Mouse (Mus musculus) liver, adult 2 months (tissue): Measurements from ENCODE around the gene Phactr2. TPM values are rescaled to one million over a fixed set of nuclear protein-coding genes. Genes with fewer than 3 reads are reported as not detected.

ENCODE experiments used
- DNase-seq: peaks from one replicate; pipeline ENCODE4 v3.0.0-alpha.2; 2011; ENCODE audit warnings: low read depth, low spot score; ENCODE audit errors: extremely low read depth
- H3K27ac ChIP-seq: fragments of 200-500 bp; replicated peaks from 2 replicates; pipeline ENCODE4 v1.5.1; 2012; ENCODE audit warnings: low read depth, mild to moderate bottlenecking, control low read depth, inconsistent platforms, low read length; ENCODE audit not compliant: insufficient read depth
- H3K27me3 ChIP-seq: fragments of 200-500 bp; 2 replicates; pipeline ENCODE4 v1.6.1; 2012; ENCODE audit warnings: mild to moderate bottlenecking, moderate library complexity, low read length, inconsistent platforms; ENCODE audit not compliant: control insufficient read depth, insufficient read depth
- H3K36me3 ChIP-seq: fragments of 200-500 bp; 2 replicates; pipeline ENCODE4 v1.6.1; 2012; ENCODE audit warnings: low read length, inconsistent platforms; ENCODE audit not compliant: control insufficient read depth, insufficient read depth
- H3K4me1 ChIP-seq: fragments of 200-500 bp; 2 replicates; pipeline ENCODE4 v1.6.1; 2011; ENCODE audit warnings: low read length; ENCODE audit not compliant: control insufficient read depth, insufficient read depth
- H3K4me3 ChIP-seq: fragments of 200-500 bp; 2 replicates; pipeline ENCODE4 v1.5.1; 2011; ENCODE audit warnings: low read depth, mild to moderate bottlenecking, control low read depth, low read length, moderate library complexity; ENCODE audit not compliant: insufficient read depth
- H3K79me2 ChIP-seq: fragments of 200-500 bp; 2 replicates; pipeline ENCODE4 v1.6.1; 2012; ENCODE audit warnings: inconsistent platforms, mild to moderate bottlenecking, low read length, moderate library complexity; ENCODE audit not compliant: control insufficient read depth, insufficient read depth
- H3K9ac ChIP-seq: fragments of 200-500 bp; 2 replicates; pipeline ENCODE4 v1.6.1; 2012; ENCODE audit warnings: low read depth, mild to moderate bottlenecking, control low read depth, inconsistent platforms, low read length
- CTCF ChIP-seq: fragments of 200-500 bp; IDR thresholded peaks from 2 replicates; pipeline ENCODE4 v1.5.1; 2011; ENCODE audit warnings: low read depth, low read length, control low read depth
- POLR2A ChIP-seq: fragments of 200-500 bp; IDR thresholded peaks from 2 replicates; pipeline ENCODE4 v1.6.1; 2011; ENCODE audit warnings: low read length, control low read depth; ENCODE audit not compliant: insufficient read depth; ENCODE audit errors: extremely low read depth
- WGBS: fragments of 180-500 bp; shearing (Covaris S2); methylation state at CpG from one replicate; pipeline ENCODE4 v1.1.7; 2018; 5-methylcytosine and 5-hydroxymethylcytosine counted together
- polyA plus RNA-seq: library from polyadenylated mRNA; depleted of rRNA; stranded (reverse); fragments of >200 nt; gene quantifications from 2 replicates; pipeline ENCODE4 v1.2.3, GENCODE M21; 2012
- total RNA-seq: library from RNA; depleted of rRNA; stranded (reverse); fragments of >200 nt; gene quantifications from 2 replicates; pipeline ENCODE4 v1.2.3, GENCODE M21; 2014

Phactr2 gene
- total and polyA plus RNA-seq, 2 experiments: 1.2 to 3.9 TPM

DNA sequence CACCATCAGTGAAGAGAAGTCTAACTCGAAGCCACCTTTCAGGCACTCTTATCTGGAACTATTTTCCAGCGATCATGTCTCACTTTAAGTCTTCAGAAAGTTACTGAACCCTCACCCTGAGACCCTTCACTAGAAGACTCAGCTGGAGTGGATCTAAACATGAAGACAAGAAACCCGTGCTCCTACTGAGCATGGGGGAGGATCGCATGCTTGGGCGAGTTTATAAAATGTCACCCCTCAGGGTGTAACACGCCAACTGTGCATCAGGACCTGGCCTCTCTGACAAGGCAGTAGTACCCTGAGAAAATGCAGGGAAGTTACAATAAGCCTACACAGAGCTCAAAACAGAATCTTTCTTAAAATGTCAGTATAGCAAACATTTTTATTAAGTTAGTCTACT lies 161.6 kb downstream of the Phactr2 start:
- no peak for TF ChIP-seq POLR2A
- no peak for TF ChIP-seq CTCF
- no peaks in the 10 kb centered on the region for H3K36me3 ChIP-seq
- no peak for DNase-seq
- no peak overlapping the region for H3K4me3 ChIP-seq
- WGBS: 94% methylated on average over 6 of the region's 6 CpGs
- no peaks in the 10 kb centered on the region; the same call in 1 of the 2 replicates for H3K79me2 ChIP-seq
- no peaks in the 10 kb centered on the region for H3K27me3 ChIP-seq
- no peak overlapping the region for H3K9ac ChIP-seq
- no peak overlapping the region for H3K27ac ChIP-seq
- no peaks in the 10 kb centered on the region; the same call in 1 of the 2 replicates for H3K4me1 ChIP-seq

DNA sequence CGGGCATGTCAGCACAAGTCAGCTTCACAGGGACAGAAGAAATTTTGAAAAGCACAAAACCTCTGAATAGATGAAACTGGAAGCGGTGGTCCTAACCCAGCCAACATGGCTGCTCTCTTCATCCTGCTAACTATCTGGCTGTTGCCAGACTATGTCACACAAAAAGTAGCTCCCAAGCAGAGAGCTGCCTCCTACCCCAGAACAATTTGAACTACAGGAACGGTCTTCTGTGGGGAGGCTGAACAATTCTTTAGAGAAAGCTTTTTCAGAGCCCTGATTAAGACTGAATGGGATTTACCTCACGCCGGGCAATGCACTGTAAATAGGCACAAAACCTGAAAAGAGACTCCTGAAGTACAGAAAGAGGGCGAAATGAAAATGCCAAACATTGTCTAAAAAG lies 162.6 kb downstream of the Phactr2 start:
- TF ChIP-seq POLR2A: no peak
- TF ChIP-seq CTCF: no peak
- Histone ChIP-seq H3K79me2 (no peaks in the 10 kb centered on the region; the same call in 1 of the 2 replicates), H3K4me1 (no peaks in the 10 kb centered on the region; the same call in 1 of the 2 replicates), H3K9ac (no peak overlapping the region), H3K4me3 (no peak overlapping the region), H3K27me3 (no peaks in the 10 kb centered on the region), H3K36me3 (no peaks in the 10 kb centered on the region), H3K27ac (no peak overlapping the region)
- WGBS: 89% methylated on average over 6 of the region's 6 CpGs
- DNase-seq: no peak

DNA sequence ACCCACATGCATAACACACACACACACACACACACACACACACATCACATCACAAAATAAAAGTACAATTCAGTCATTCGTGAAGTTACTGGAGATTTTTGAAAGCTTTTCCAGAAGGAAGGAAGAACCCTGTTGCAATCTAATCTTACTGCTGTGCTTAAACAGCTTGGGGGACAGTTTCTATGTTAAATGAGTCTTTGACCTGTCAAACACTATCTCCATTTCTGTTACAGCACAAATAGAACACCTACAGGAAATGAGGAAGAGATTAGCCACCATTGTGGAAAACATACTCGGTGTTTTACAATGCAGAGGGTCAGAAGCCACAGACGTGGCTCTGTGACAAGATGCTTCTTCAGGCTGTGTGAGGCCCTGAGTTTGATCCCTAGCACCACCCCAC lies 164.1 kb downstream of the Phactr2 start:
- TF ChIP-seq CTCF: no peak
- TF ChIP-seq POLR2A: no peak
- no peaks in the 10 kb centered on the region; the same call in 1 of the 2 replicates for H3K79me2 ChIP-seq
- H3K36me3 ChIP-seq: no peaks in the 10 kb centered on the region
- no peaks in the 10 kb centered on the region for H3K27me3 ChIP-seq
- no peak overlapping the region for H3K27ac ChIP-seq
- DNase-seq: no peak
- no peaks in the 10 kb centered on the region; the same call in 1 of the 2 replicates for H3K4me1 ChIP-seq
- H3K9ac ChIP-seq: no peak overlapping the region
- WGBS: 71% methylated on average over 3 of the region's 3 CpGs
- H3K4me3 ChIP-seq: no peak overlapping the region

DNA sequence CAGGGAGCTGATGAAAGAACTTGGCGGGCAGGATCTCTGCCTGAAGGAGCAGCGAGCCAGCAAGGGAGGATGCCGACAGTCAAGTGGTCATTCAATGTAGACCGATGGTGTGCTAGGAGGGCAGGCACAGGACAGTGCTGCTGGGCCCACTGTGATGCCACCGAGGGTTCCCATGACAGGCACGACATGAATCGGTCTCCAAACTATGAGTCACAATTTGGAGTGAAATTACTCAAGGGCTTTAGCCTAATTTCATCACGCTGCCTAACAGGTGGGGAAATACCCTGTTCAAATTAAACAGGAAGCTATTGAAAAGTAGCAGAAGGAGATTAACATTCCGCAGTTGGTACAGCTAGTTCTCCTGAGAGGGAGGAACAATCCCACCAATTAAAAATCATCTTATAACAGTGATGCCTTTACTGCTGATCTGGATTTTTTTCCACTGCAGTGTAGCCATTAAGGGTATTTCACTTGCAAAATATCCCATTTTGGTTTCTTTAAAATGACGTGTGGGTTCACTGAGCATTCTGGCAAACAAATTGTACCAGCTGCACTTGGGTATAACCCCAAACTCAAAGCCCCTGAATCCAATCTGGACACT lies 169.5 kb downstream of the Phactr2 start:
- DNase-seq: no peak
- no peaks in the 10 kb centered on the region; the same call in 1 of the 2 replicates for H3K79me2 ChIP-seq
- H3K36me3 ChIP-seq: no peaks in the 10 kb centered on the region
- no peaks in the 10 kb centered on the region for H3K27me3 ChIP-seq
- H3K27ac ChIP-seq: no peak overlapping the region
- H3K4me3 ChIP-seq: no peak overlapping the region
- 88% methylated on average over 10 of the region's 10 CpGs for WGBS
- TF ChIP-seq CTCF (no peak), POLR2A (no peak)
- 0 out of 2 replicates have a peak, but pooled peaks cover 5% of the 10 kb centered on the region for H3K4me1 ChIP-seq
- no peak overlapping the region for H3K9ac ChIP-seq

DNA sequence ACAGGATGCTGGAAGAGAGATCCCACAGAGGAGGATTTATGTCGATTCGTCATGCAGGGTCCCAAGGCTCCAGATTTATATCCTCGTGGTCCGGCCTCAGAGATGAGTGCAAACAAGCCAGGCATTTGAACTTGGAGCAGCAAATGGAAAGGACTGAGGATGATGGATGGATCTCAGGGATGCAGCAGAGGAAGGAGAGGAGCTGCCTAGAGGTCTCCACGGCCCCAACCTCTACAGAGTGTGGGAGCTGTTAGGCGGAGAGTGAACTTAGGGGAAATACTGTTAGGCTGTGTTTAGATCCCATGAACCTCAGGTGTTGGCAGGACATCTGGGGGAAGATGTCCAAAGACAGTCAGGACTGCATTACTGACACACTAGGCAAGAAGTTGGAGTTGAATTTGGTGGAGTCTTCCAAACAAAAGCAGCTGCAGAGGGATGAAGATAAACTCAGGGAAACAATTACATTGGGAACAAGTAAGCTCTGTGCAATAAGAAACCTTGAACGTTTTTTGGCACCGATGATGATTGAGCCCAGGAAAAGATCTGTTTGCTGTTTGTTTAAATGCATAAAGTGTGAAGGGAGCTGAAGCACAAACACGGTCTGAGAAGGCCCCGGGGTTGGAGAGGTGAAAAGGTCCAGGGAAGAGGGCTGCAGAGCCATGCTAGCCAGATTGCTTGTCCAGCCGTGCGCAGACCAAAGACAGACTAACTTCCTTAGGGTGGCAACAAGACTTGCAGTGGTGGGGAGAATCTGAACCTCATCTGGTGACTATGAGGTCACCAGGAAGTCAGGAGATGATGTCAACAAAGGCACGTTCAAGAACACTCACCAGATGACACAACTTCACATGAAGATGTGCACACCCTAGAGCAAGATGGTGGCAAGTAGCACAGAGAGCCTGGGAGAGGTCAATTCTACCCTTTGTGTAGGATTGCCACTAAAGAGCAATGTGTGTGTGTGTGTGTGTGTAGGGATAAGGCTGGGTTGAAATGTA lies 170.6 kb downstream of the Phactr2 start:
- H3K36me3 ChIP-seq: no peaks in the 10 kb centered on the region
- TF ChIP-seq CTCF: no peak
- 71% methylated on average over 13 of the region's 13 CpGs for WGBS
- H3K79me2 ChIP-seq: no peaks in the 10 kb centered on the region; the same call in 1 of the 2 replicates
- no peak for DNase-seq
- no peak overlapping the region for H3K9ac ChIP-seq
- H3K27me3 ChIP-seq: no peaks in the 10 kb centered on the region
- 0 out of 2 replicates have a peak, but pooled peaks cover 5% of the 10 kb centered on the region for H3K4me1 ChIP-seq
- no peak overlapping the region for H3K4me3 ChIP-seq
- H3K27ac ChIP-seq: no peak overlapping the region
